Mouse (Mus musculus): ENCODE measurements around the gene Pimreg. TPM values are rescaled to one million over a fixed set of nuclear protein-coding genes. Genes with fewer than 3 reads are reported as not detected.

Gene Pimreg
- polyA plus RNA-seq, 2 experiments = 59.1 to 87.9 TPM

DNA sequence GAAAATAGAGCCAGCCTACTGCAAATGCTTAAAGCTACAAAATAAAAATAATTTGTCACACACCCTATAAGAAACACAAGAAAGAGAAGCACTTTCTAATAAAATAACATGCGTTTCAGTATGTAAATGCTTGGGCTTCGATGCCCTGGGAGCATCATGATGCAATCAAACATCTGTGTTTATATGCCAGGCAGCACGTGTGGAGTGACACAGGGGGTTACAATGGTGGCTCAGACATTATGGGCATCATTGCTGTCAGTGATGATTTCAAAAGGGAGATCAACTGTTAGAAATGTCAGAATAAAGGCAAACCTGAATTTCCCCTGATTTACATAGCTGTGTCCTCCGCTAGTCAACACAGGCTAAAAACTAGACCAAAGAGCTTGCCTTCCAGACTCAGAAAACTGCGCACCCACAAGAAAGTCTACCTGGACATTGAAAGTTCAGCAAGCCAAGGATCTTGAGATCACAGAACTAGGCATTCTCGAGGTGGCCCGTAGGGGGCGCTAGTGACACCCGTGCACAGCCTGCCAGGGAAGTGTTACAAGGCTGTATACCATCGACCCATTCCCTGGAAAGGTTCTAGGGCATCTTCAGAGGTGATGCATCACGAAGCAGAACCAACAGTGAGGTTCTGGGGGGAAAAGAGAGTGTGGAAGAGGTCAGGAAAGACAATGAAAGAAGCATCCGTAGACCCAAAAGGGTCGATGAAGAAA lies 39.5 kb upstream of the Pimreg start:
- Histone ChIP-seq H3K27ac (replicated peaks; ENCODE audit: low read depth, low read length) (no peak overlapping the region), H3K4me3 (replicated peaks; ENCODE audit: low read length) (no peak overlapping the region), H3K4me2 (replicated peaks; ENCODE audit: low read depth, low read length, severe bottlenecking) (no peak overlapping the region), H3K4me1 (ENCODE audit: control insufficient read depth, insufficient read depth, low read length) (peaks cover 5% of the 10 kb centered on the region; the same call in 1 of the 2 replicates), H3K9ac (ENCODE audit: low read depth, low read length, severe bottlenecking) (no peak overlapping the region), H3K27me3 (ENCODE audit: control insufficient read depth, insufficient read depth, low read length) (no peaks in the 10 kb centered on the region), H3K36me3 (ENCODE audit: control insufficient read depth, insufficient read depth, low read length) (no peaks in the 10 kb centered on the region), H3K9me3 (ENCODE audit: control insufficient read depth, low read length) (no peaks in the 10 kb centered on the region)
- TF ChIP-seq POLR2A (IDR thresholded peaks at IDR 0.05; ENCODE audit: borderline replicate concordance, extremely low read depth, insufficient read depth, insufficient read length) = no peak
- ATAC-seq (ENCODE audit: low FRiP score, low read depth) (no peak), DNase-seq (ENCODE audit: low spot score) (no peak)
- 51% methylated on average over 13 of the region's 13 CpGs for WGBS

DNA sequence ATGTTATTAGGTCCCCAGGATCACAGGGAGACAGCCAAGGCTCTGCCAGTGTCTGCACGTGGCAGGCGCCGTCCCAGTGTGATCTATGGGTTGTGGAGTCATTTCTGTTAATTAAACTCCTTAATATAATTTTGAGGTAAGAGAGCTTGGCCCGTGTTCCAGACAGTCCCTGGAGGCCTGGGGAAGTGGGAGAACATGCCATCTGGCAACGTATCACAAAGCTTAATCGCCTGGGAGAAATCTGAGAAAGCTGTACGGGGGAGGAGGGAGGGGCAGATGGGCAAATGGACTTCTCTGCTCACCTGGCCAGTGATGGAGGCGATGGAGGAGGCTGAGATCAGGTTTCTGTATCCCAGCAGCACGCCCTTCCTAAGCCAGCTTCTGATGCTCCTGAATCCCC lies 38.7 kb upstream of the Pimreg start:
- 24% methylated on average over 9 of the region's 9 CpGs for WGBS
- ATAC-seq (ENCODE audit: low FRiP score, low read depth) = no peak

DNA sequence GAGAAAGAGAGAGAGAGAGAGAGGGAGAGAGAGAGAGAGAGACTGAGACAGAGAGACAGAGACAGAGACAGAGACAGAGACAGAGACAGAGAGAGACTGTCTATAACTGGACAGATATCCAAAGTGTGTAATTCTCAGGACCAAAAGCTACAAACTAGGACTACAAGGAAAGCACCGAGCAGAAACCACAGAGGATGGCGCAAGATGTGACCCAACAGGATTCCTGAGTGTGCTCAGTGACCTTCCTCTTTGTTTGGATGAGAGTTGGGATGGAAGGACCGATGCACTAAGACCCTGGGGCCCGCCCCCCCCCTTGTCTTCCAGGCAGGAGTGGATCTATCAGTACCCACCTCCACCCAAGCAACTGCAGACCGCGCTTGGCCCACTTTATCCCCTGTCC lies 36.3 kb upstream of the Pimreg start:
- Histone ChIP-seq H3K9me3 (ENCODE audit: control insufficient read depth, low read length) (no peaks in the 10 kb centered on the region), H3K4me1 (ENCODE audit: control insufficient read depth, insufficient read depth, low read length) (peaks cover 12% of the 10 kb centered on the region; the same call in 1 of the 2 replicates), H3K4me3 (replicated peaks; ENCODE audit: low read length) (no peak overlapping the region), H3K9ac (ENCODE audit: low read depth, low read length, severe bottlenecking) (no peak overlapping the region), H3K27ac (replicated peaks; ENCODE audit: low read depth, low read length) (no peak overlapping the region), H3K27me3 (ENCODE audit: control insufficient read depth, insufficient read depth, low read length) (no peaks in the 10 kb centered on the region), H3K4me2 (replicated peaks; ENCODE audit: low read depth, low read length, severe bottlenecking) (no peak overlapping the region), H3K36me3 (ENCODE audit: control insufficient read depth, insufficient read depth, low read length) (no peaks in the 10 kb centered on the region)
- no peak for TF ChIP-seq POLR2A (IDR thresholded peaks at IDR 0.05; ENCODE audit: borderline replicate concordance, extremely low read depth, insufficient read depth, insufficient read length)
- DNase-seq (ENCODE audit: low spot score) (no peak), ATAC-seq (ENCODE audit: low FRiP score, low read depth) (no peak)
- WGBS = 87% methylated on average over 4 of the region's 6 CpGs

More for the DNA sequence above, 38.7 kb upstream of the Pimreg start:
- H3K4me2 ChIP-seq (replicated peaks; ENCODE audit: low read depth, low read length, severe bottlenecking) = no peak overlapping the region
- no peak overlapping the region for H3K27ac ChIP-seq (replicated peaks; ENCODE audit: low read depth, low read length)
- TF ChIP-seq POLR2A (IDR thresholded peaks at IDR 0.05; ENCODE audit: borderline replicate concordance, extremely low read depth, insufficient read depth, insufficient read length) = no peak
- no peak for DNase-seq (ENCODE audit: low spot score)
- no peak overlapping the region for H3K4me3 ChIP-seq (replicated peaks; ENCODE audit: low read length)
- no peaks in the 10 kb centered on the region for H3K27me3 ChIP-seq (ENCODE audit: control insufficient read depth, insufficient read depth, low read length)
- no peak overlapping the region for H3K9ac ChIP-seq (ENCODE audit: low read depth, low read length, severe bottlenecking)
- H3K36me3 ChIP-seq (ENCODE audit: control insufficient read depth, insufficient read depth, low read length) = no peaks in the 10 kb centered on the region
- H3K9me3 ChIP-seq (ENCODE audit: control insufficient read depth, low read length) = no peaks in the 10 kb centered on the region
- H3K4me1 ChIP-seq (ENCODE audit: control insufficient read depth, insufficient read depth, low read length) = peaks cover 5% of the 10 kb centered on the region; the same call in 1 of the 2 replicates

GRCm38 (mm10) chr11:72010367-72010766 lies 31.5 kb upstream of the Pimreg start:
- no peak overlapping the region for H3K4me2 ChIP-seq (replicated peaks; ENCODE audit: low read depth, low read length, severe bottlenecking)
- no peaks in the 10 kb centered on the region for H3K36me3 ChIP-seq (ENCODE audit: control insufficient read depth, insufficient read depth, low read length)
- peak; percentile 63 for DNase-seq (ENCODE audit: low spot score)
- peaks cover 17% of the 10 kb centered on the region for H3K4me1 ChIP-seq (ENCODE audit: control insufficient read depth, insufficient read depth, low read length)
- peak; percentile 55 for ATAC-seq (ENCODE audit: low FRiP score, low read depth)
- H3K9me3 ChIP-seq (ENCODE audit: control insufficient read depth, low read length) = no peaks in the 10 kb centered on the region
- no peak overlapping the region for H3K27ac ChIP-seq (replicated peaks; ENCODE audit: low read depth, low read length)
- no peaks in the 10 kb centered on the region for H3K27me3 ChIP-seq (ENCODE audit: control insufficient read depth, insufficient read depth, low read length)
- no peak for TF ChIP-seq POLR2A (IDR thresholded peaks at IDR 0.05; ENCODE audit: borderline replicate concordance, extremely low read depth, insufficient read depth, insufficient read length)
- no peak overlapping the region for H3K9ac ChIP-seq (ENCODE audit: low read depth, low read length, severe bottlenecking)
- WGBS = 34% methylated on average over 5 of the region's 5 CpGs
- no peak overlapping the region for H3K4me3 ChIP-seq (replicated peaks; ENCODE audit: low read length)

GRCm38 (mm10) chr11:72010940-72011722 lies 30.7 kb upstream of the Pimreg start:
- Histone ChIP-seq H3K4me2 (replicated peaks; ENCODE audit: low read depth, low read length, severe bottlenecking) (no peak overlapping the region), H3K27ac (replicated peaks; ENCODE audit: low read depth, low read length) (no peak overlapping the region)

More at GRCm38 (mm10) chr11:72010940-72011722, 30.7 kb upstream of the Pimreg start:
- no peak for TF ChIP-seq POLR2A (IDR thresholded peaks at IDR 0.05; ENCODE audit: borderline replicate concordance, extremely low read depth, insufficient read depth, insufficient read length)
- no peak overlapping the region for H3K4me3 ChIP-seq (replicated peaks; ENCODE audit: low read length)
- ATAC-seq (ENCODE audit: low FRiP score, low read depth) = no peak
- no peak for DNase-seq (ENCODE audit: low spot score)
- no peaks in the 10 kb centered on the region for H3K27me3 ChIP-seq (ENCODE audit: control insufficient read depth, insufficient read depth, low read length)
- WGBS = 56% methylated on average over 9 of the region's 9 CpGs
- H3K9me3 ChIP-seq (ENCODE audit: control insufficient read depth, low read length) = no peaks in the 10 kb centered on the region
- no peak overlapping the region for H3K9ac ChIP-seq (ENCODE audit: low read depth, low read length, severe bottlenecking)
- peaks cover 17% of the 10 kb centered on the region for H3K4me1 ChIP-seq (ENCODE audit: control insufficient read depth, insufficient read depth, low read length)
- no peaks in the 10 kb centered on the region for H3K36me3 ChIP-seq (ENCODE audit: control insufficient read depth, insufficient read depth, low read length)
